Mouse (Mus musculus) stomach, postnatal 0 days (tissue): ENCODE data around the gene Cd300ld4.
"Not testable (repeated sequence)": the region's sequence is repeated elsewhere in the genome, so short reads cannot be mapped to it uniquely, and the experiment has no call there.

Experiments used
- CTCF ChIP-seq: IDR thresholded peaks from 2 replicates; pipeline ENCODE4 v1.5.1; 2016; ENCODE audit warnings: antibody characterized with exemption, low read depth, mild to moderate bottlenecking, moderate library complexity
- EP300 ChIP-seq: optimal IDR thresholded peaks from 2 replicates; pipeline ENCODE3; 2016; ENCODE audit warnings: antibody characterized with exemption

DNA sequence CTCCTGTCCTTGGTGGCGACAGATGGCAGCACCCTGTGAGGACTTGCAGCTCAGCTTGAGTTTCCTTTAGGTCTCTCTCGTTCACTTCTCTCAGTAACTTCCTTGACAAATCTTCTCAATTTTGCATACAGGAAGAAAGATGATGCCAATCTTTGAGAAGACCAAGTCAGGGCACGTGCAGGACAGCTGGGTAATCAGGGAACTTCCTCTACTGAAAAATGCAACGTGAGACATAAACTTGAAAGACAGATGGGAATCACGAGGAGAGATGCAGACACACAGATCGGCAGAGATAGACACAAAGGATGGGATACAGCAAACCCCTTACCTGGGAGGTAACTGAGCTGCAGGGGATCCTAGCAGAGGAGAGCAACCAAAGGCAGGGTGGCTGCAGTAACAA lies 10.9 kb upstream of the Cd300ld4 start, which contains the start of gene Cd300ld5:
- TF ChIP-seq CTCF, EP300: not testable (repeated sequence)
